Mouse (Mus musculus) cerebellum, adult 8-10 months (tissue): Measurements from ENCODE around the gene Ceacam15.
"Not testable (repeated sequence)": the region's sequence is repeated elsewhere in the genome, so short reads cannot be mapped to it uniquely, and the experiment has no call there.

Experiments used
- DNase-seq: peaks from one replicate; pipeline ENCODE4 v3.0.0; 2022

The Ceacam15 gene

GRCm38 (mm10) chr7:16675605-16676004 is at the start of gene Ceacam15:
Gene Ceacam15, minus strand, starts transcription at chr7:16675705.
- no peak for DNase-seq

DNA sequence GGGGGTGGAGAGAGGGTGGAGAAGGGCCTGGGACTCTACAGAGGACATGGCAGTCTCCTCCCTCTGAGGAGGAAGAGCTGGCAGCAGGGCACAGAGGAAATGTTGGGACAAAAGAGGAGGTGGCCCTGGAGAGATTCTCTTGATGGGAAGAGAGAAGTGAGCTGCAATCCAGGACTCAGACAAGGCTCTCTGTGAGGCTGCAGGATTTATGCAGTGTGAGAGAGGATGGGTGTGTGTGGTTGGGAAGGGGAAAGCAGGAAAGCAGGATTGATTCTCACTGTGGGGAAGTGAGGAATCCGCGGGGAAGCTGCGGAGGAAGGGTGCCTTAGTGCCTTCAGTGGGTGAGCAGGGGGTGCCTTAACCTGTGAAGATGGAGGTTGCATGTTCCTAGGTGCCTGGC is 47.0 kb upstream of the Ceacam15 start:
- DNase-seq: not testable (repeated sequence)

DNA sequence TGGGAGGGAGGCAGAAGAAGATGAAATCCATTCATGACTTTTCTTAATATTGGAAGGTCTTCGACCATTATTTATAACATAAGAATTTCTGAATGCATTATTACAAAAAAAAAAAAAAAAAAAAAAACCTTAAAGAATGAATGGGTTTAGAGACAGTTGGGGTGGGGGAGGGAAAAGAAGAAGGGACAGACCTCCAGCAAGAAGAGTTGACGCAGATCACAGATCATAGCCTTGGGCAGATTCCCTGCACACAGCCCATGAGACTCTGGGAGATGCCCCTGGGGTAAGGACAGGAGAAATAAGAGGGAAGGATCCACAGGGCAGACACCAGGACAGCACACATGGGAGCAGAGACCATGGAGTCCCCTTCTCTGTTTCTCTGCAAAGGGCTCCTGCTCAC is 46.1 kb upstream of the Ceacam15 start, which contains the start of gene Ceacam9:
Gene Ceacam9, plus strand, starts transcription at position 301 of the 400 bp plus-strand sequence.
- no peak for DNase-seq

GRCm38 (mm10) chr7:16716456-16717152 is 41.1 kb upstream of the Ceacam15 start:
- DNase-seq: not testable (repeated sequence)

DNA sequence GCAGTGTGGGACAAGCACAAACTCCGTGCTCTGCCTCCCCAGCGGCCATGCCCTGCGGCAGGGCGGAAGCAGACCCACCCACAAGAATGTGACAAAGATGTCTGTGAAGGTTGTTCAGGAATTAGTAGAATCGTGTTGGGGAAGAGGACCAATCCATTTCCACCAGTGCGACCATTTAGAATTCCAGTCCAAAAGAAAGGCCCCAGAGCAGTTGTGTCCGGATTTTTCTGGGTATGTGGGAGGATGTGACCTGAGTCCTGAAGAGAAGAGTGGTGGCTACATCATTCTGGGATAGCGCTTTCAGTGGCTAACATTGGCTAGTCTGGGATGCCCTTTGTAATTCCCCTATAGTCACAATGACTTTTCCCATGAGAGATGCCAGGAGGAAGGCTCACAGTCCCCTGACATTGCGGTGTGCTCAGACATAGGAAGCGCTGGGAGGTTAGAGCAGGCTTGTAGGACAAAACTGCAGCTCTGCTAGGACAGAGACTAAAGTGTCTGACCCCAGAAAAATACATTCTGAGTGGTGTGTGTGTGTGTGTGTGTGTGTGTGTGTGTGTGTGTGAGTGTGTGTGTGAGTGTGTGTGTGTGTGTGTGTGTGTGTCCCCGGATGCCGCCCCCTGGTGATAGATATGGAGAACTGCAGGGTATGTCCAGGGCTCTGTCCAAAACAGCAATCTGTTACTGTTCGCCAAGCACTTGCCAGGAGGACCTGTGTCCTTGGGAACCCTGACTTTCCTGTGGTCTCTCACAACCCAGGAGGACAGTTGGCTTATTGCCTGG is 37.3 kb upstream of the Ceacam15 start:
- no peak for DNase-seq

GRCm38 (mm10) chr7:16710604-16711003 is 35.1 kb upstream of the Ceacam15 start:
- no peak for DNase-seq

GRCm38 (mm10) chr7:16708244-16708643 is 32.7 kb upstream of the Ceacam15 start:
- no peak for DNase-seq

DNA sequence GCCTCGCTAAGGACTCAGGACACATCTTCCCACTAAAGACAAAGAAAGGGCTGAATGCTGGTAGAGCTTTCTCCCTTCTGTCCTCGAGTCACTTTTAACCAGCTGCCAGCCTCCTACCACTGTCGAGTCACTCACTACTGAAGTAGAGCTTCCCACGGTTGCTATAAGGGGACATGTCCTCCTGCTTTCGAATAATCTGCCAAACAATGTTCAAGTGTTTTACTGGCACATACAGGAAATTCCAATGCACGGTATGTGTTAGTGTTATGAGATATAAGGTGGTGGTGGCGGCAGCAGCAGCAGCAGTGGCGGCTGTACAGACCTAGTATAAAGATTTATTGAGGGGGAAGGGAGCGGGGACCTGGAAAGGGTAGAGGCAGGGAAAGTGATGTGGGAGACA is 30.9 kb upstream of the Ceacam15 start:
- DNase-seq: no peak

GRCm38 (mm10) chr7:16700583-16700982 is 25.1 kb upstream of the Ceacam15 start:
- DNase-seq: no peak

DNA sequence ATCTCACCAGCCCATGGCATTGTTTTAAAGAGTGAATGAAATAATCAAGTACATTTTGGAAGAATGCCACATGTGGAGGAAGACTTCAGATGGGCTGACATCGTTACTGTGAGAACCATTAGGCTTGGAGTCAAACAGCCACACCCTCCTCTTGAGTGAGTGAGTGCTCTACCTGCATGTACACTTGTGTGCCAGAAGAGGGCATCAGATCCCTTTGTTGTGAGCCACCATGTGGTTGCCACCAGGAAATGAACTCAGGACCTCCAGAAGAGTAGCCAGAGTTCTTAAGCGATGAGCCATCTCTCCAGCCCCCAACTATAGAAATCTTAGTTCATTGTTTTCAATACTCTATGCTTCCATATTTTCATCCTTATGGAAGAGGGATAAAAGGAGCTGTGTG is 23.5 kb upstream of the Ceacam15 start:
- no peak for DNase-seq

DNA sequence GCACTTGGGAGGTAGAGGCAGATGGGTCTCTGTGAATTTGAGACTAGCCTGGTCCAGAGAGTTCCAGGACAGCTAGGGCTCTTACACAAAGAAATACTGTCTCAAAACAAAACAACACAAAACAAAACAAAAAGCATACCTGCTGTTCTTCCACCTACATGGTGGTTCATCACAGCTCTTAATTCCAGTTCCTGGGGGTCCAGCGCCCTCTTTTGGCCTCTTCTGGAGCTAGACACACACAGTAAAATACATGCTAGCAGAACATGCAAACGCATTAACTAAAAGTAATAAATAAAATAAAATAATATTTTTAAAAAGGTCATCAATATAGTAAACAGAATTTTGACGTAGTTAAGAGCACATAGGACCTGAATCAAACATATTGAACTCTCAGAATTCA is 19.5 kb upstream of the Ceacam15 start:
- DNase-seq: peak; percentile 1

DNA sequence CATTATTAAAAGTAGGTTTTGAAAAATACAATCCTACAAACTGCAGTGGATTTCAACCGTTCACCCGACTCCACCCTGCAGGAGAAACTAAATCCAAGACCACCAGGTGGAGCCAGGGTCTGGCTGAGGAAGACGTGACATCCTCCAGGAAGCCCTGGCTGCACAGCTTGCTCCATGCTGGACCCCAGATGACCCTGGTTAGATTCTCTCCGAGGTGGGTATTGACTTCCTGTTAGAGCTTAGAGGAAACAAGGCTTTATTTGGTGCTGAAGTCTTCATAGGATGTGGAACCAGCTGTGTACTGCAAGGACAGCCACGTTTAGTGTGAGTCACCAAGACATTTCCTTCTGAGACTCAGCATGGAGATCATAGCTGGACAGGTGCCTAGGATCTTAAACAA is 13.7 kb upstream of the Ceacam15 start:
- DNase-seq: no peak

DNA sequence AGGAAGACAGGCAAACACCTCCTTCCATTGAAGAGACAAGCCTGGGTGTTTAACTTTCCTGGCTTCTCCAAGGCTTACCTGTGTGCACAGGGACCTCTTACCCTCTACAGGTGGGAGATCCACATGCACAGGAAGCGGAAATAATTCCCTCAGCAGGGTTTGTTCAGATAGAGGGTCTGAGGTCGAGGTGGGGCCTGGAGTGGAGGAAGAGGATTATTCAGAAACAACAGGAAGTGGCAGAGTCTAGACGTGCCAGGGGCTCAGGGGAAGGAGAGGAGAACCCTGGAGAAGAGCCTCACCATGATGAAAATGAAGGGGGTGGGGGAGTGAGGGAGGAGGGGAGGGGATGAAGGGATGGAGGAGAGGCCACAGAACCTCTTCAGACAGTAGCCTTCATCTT is 4.7 kb upstream of the Ceacam15 start:
- DNase-seq: not testable (repeated sequence)

DNA sequence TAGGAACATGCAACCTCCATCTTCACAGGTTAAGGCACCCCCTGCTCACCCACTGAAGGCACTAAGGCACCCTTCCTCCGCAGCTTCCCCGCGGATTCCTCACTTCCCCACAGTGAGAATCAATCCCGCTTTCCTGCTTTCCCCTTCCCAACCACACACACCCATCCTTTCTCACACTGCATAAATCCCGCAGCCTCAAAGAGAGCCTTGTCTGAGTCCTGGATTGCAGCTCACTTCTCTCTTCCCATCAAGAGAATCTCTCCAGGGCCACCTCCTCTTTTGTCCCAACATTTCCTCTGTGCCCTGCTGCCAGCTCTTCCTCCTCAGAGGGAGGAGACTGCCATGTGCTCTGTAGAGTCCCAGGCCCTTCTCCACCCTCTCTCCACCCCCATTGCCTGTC is 806 bp downstream of the Ceacam15 start:
- not testable (repeated sequence) for DNase-seq

- no peak for DNase-seq
These were observed 1.7 kb downstream of the Ceacam15 start for GRCm38 (mm10) chr7:16673823-16674222.

- not testable (repeated sequence) for DNase-seq
These were observed 7.1 kb downstream of the Ceacam15 start for GRCm38 (mm10) chr7:16668331-16668930.

GRCm38 (mm10) chr7:16644260-16644659 is 31.2 kb downstream of the Ceacam15 start:
- no peak for DNase-seq

DNA sequence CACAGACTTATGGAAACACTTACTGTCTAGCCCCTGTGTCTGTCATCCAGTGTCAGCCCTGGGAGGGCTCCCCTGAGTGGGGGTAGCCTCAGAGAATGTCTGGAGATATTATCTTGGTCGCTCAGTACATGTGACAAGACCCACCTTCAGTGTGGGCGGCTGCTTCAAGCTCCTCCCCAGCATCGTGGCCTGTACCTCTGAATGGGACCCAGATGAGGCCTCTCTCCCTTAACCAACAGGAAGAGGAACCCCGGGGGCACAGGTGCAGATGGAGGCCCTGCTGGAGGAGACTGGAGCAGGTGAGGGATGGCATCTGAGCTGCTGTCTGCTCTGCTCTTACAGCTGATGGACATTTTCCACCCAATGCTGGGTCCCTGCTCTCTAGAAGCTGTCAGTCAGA is 32.4 kb downstream of the Ceacam15 start:
- not testable (repeated sequence) for DNase-seq

DNA sequence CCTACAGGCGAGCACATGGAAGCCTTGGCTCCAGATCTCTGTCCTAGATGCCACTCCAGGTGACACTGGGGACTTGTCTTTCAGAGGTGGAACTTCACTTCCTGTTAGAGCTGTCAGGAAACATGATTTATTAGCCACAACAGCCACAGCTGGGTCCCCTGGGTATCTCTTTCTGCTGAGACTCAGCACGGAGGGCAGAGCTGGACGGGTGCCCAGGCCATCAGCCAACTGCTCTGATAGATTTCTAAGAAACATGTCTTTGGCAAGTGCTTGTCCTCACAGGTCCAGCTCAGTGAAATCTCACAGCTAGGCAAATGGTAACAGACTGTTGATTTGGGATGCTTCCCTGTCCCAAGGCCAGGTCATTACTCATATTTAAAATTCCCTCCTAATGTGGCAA is 36.5 kb downstream of the Ceacam15 start:
- DNase-seq: no peak

- no peak for DNase-seq
These were observed 40.4 kb downstream of the Ceacam15 start for GRCm38 (mm10) chr7:16635116-16635515.

DNA sequence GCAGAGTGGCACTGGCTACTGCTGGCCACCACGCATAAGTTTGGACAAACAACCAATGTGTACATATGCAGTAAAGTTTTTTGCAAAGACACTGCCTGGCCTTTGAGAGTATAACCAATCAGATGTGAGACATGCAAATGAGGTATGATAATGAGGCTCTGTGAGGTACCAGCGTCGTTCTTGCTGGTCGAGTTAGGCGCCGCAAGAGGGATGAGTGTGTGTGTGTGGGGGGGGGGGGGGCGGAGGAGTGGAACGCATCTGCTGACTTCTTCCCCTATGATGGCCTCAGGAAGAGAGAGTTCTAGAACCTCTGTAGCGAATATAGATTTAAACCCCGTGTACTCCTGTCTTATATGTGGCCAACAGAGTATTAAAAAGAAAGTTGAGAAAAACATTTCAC is 41.6 kb downstream of the Ceacam15 start:
- DNase-seq: not testable (repeated sequence)

DNA sequence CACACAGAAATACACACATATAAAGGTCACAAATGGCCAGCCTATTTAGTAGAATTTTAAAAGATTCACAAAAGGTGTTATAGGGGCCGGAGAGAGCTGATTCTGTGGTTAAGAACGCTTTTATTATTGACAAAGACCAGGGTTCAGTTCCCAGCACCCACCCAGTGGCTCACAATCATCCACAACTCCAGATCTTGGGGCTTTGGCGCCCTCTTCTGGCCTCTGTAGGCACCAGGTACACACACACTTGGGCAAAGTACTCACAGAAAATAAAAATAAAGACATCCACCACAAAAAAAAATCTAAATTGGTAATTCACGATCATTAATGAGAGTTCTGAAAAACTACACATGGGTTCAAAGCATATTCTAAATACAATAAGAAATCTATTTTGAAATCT is 43.6 kb downstream of the Ceacam15 start:
- DNase-seq: no peak

DNA sequence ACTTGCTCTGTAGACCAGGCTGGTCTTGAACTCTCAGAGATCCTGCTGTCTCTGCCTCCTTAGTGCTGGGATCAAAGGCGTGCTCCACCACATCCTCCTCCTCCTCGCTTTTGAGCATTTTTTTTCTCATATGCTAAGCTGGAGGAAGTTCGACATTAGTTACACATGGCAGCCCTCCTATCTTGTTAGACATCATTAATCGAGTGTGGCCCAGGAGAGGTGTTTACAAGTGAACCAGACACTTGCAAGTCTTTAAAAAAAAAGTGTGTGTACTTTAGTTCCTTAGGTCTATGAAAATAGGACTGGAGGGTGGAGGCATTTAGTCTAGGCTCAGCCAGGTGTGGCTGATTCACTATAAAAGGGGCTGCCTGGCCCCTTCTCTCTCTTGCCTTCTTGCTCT is 44.5 kb downstream of the Ceacam15 start:
- DNase-seq: no peak
